Mouse (Mus musculus) CH12.LX (cell line): Measurements from ENCODE around the gene Zeb2. TPM values are rescaled to one million over a fixed set of nuclear protein-coding genes. Genes with fewer than 3 reads are reported as not detected.

Experiments used
- DNase-seq: peaks from one replicate; pipeline ENCODE4 v3.0.0-alpha.2; 2013; ENCODE audit errors: extremely low read depth
- H3K27ac ChIP-seq: 2 replicates; pipeline ENCODE4 v1.5.1; 2012; ENCODE audit warnings: low read depth, mild to moderate bottlenecking, control low read depth, moderate library complexity; ENCODE audit not compliant: insufficient read depth
- H3K27me3 ChIP-seq: replicated peaks from 2 replicates; pipeline ENCODE3; 2012; ENCODE audit warnings: inconsistent platforms
- H3K36me3 ChIP-seq, 2 experiments: replicated peaks in 1 of 2; 2 replicates each; pipeline versions ENCODE3 to v1.6.1; 2012; ENCODE audit warnings: inconsistent platforms in 1 of 2, low read length in 1 of 2, mild to moderate bottlenecking in 1 of 2, mixed read lengths in 1 of 2, moderate library complexity in 1 of 2; ENCODE audit not compliant: control insufficient read depth in 1 of 2, insufficient read depth in 1 of 2
- H3K4me1 ChIP-seq, 2 experiments: 2 replicates each; pipeline ENCODE4 v1.6.1; 2012; ENCODE audit warnings: inconsistent platforms in 1 of 2, moderate library complexity in 1 of 2; ENCODE audit not compliant: insufficient read depth in 2 of 2, control insufficient read depth in 1 of 2
- H3K4me2 ChIP-seq: 2 replicates; pipeline ENCODE4 v1.6.1; 2012; ENCODE audit warnings: low read depth, mild to moderate bottlenecking, control low read depth; ENCODE audit not compliant: poor library complexity, insufficient read depth, severe bottlenecking
- H3K4me3 ChIP-seq, 3 experiments: fragments of 150-350 bp in 1 of 3; sonication (generic) in 1 of 3; replicated peaks in 1 of 3; 2 replicates each; pipeline versions ENCODE3 to v1.5.1; 2011 to 2012; ENCODE audit warnings: low read depth in 2 of 3, low read length in 2 of 3, mild to moderate bottlenecking in 2 of 3, moderate library complexity in 2 of 3, control low read depth in 1 of 3, improper control_type of control experiment in 1 of 3, inconsistent platforms in 1 of 3, mixed read lengths in 1 of 3; ENCODE audit not compliant: poor library complexity in 1 of 3
- H3K79me2 ChIP-seq: replicated peaks from 2 replicates; pipeline ENCODE4 v1.6.1; 2012; ENCODE audit warnings: mild to moderate bottlenecking, moderate library complexity; ENCODE audit not compliant: control insufficient read depth, poor library complexity, insufficient read depth, severe bottlenecking; ENCODE audit errors: extremely low read depth
- H3K9ac ChIP-seq: 2 replicates; pipeline ENCODE4 v1.6.1; 2012; ENCODE audit warnings: low read depth, mild to moderate bottlenecking, control low read depth, moderate library complexity; ENCODE audit not compliant: insufficient read depth
- H3K9me3 ChIP-seq: replicated peaks from 2 replicates; pipeline ENCODE3; 2012; ENCODE audit warnings: low read length, inconsistent platforms, mixed read lengths
- CHD1 ChIP-seq: IDR thresholded peaks from 2 replicates; pipeline ENCODE4 v1.6.1; 2012; ENCODE audit warnings: low read depth, low read length, improper control_type of control experiment, inconsistent platforms
- ETS1 ChIP-seq: conservative IDR thresholded peaks from 2 replicates; pipeline ENCODE4 v1.6.1; 2012; ENCODE audit warnings: low read depth, mild to moderate bottlenecking, inconsistent platforms, low read length, improper control_type of control experiment, moderate library complexity
- GABPA ChIP-seq: IDR thresholded peaks from 2 replicates; pipeline ENCODE4 v1.6.1; 2012; ENCODE audit warnings: low read depth, low read length, improper control_type of control experiment, inconsistent platforms; ENCODE audit not compliant: insufficient replicate concordance
- HCFC1 ChIP-seq: IDR thresholded peaks from 2 replicates; pipeline ENCODE4 v1.6.1; 2012; ENCODE audit warnings: low read depth, mild to moderate bottlenecking, inconsistent platforms, low read length, improper control_type of control experiment
- IRF4 ChIP-seq: IDR thresholded peaks from 2 replicates; pipeline ENCODE4 v1.6.1; 2014; ENCODE audit warnings: low read depth, mild to moderate bottlenecking, inconsistent platforms, low read length, improper control_type of control experiment
- JUND ChIP-seq: conservative IDR thresholded peaks from 2 replicates; pipeline ENCODE4 v1.6.1; 2011; ENCODE audit warnings: low read depth, low read length, improper control_type of control experiment
- MAZ ChIP-seq: IDR thresholded peaks from 2 replicates; pipeline ENCODE4 v1.6.1; 2012; ENCODE audit warnings: low read depth, mild to moderate bottlenecking, inconsistent platforms, low read length, improper control_type of control experiment, moderate library complexity
- MXI1 ChIP-seq: IDR thresholded peaks from 2 replicates; pipeline ENCODE4 v1.6.1; 2011; ENCODE audit warnings: mild to moderate bottlenecking, low read depth, low read length, improper control_type of control experiment
- MYC ChIP-seq: IDR thresholded peaks from 2 replicates; pipeline ENCODE4 v1.6.1; 2011; ENCODE audit warnings: low read depth, mild to moderate bottlenecking, improper control_type of control experiment, low read length
- POLR2A ChIP-seq: IDR thresholded peaks from 2 replicates; pipeline ENCODE4 v1.6.1; 2011; ENCODE audit warnings: low read depth, mild to moderate bottlenecking, improper control_type of control experiment, low read length
- RAD21 ChIP-seq: IDR thresholded peaks from 2 replicates; pipeline ENCODE4 v1.6.1; 2011; ENCODE audit warnings: low read depth, mild to moderate bottlenecking, low read length, improper control_type of control experiment, moderate library complexity
- RCOR1 ChIP-seq: conservative IDR thresholded peaks from 2 replicates; pipeline ENCODE4 v1.6.1; 2012; ENCODE audit warnings: low read depth, mild to moderate bottlenecking, inconsistent platforms, low read length, improper control_type of control experiment
- SIN3A ChIP-seq: IDR thresholded peaks from 2 replicates; pipeline ENCODE4 v1.6.1; 2012; ENCODE audit warnings: low read length, improper control_type of control experiment, inconsistent platforms
- SMC3 ChIP-seq: IDR thresholded peaks from 2 replicates; pipeline ENCODE4 v1.6.1; 2011; ENCODE audit warnings: low read depth, low read length, improper control_type of control experiment
- TCF12 ChIP-seq: IDR thresholded peaks from 2 replicates; pipeline ENCODE4 v1.6.1; 2014; ENCODE audit warnings: low read depth, mild to moderate bottlenecking, inconsistent platforms, low read length, improper control_type of control experiment
- UBTF ChIP-seq: IDR thresholded peaks from 2 replicates; pipeline ENCODE4 v1.6.1; 2012; ENCODE audit warnings: low read depth, mild to moderate bottlenecking, inconsistent platforms, low read length, improper control_type of control experiment, moderate library complexity
- USF1 ChIP-seq: IDR thresholded peaks from 2 replicates; pipeline ENCODE4 v1.6.1; 2014; ENCODE audit warnings: low read depth, mild to moderate bottlenecking, inconsistent platforms, low read length, improper control_type of control experiment
- ZKSCAN1 ChIP-seq: IDR thresholded peaks from 2 replicates; pipeline ENCODE4 v1.6.1; 2012; ENCODE audit warnings: low read depth, inconsistent platforms, low read length, improper control_type of control experiment, borderline replicate concordance
- ZNF384 ChIP-seq: IDR thresholded peaks from 2 replicates; pipeline ENCODE4 v1.6.1; 2012; ENCODE audit warnings: low read depth, low read length, improper control_type of control experiment, inconsistent platforms
- dilution Hi-C: fragments of 300-500 bp; cut with MboI; formaldehyde crosslinking; loops from 2 replicates; pipeline ENCODE4 v1.14.3; 2020; ENCODE audit warnings: low sequenced_read_pairs; ENCODE audit not compliant: extremely low pct_unique_long_range_greater_than_20kb, extremely low pct_ligation_motif_present
- in situ Hi-C: fragments of 300-500 bp; cut with MboI; formaldehyde crosslinking; loops from 3 replicates; pipeline ENCODE4 v1.14.3; 2019; ENCODE audit warnings: low sequenced_read_pairs, low pct_ligation_motif_present, low pct_unique_long_range_greater_than_20kb, mixed read lengths
- polyA plus RNA-seq: library from polyadenylated mRNA; unstranded; fragments of >175 nt; gene quantifications from 2 replicates; pipeline ENCODE4 v1.2.1, GENCODE M21; 2012; ENCODE audit warnings: low read depth; ENCODE audit not compliant: insufficient read length
- total RNA-seq, 2 experiments: library from RNA; depleted of rRNA; stranded (reverse); fragments of 300-350 nt in 1 of 2; fragments of >200 nt in 1 of 2; gene quantifications; 2 replicates each; pipeline ENCODE4 v1.2.3; 2012 to 2014

The Zeb2 gene
- total and polyA plus RNA-seq, 3 experiments, result 12.9 to 25.8 (median 20.8) TPM

DNA sequence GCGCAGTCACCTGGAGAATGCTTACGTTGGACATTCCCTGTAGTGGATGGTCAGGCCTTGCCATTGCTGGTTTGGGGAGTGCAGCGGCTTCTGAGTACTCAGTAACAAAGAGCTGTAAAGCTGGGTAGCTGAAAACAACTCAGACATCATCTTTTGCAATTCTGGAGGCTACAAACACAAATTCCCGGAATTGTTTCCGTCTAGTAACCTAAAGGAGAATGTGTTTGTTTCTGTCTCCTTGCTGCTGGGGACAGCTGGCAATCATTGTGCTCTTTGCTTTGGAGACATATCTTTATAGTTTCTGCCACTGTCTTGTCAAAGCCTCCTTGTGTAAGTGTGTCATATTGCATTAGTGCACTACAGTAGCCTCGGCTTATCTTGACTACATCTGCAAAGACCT lies 139.2 kb downstream of the Zeb2 start:
- no peak overlapping the region for H3K27ac ChIP-seq
- no peak for DNase-seq
- no peak overlapping the region for H3K9ac ChIP-seq
- peaks cover 8 to 56% of the 10 kb centered on the region in 2 experiments; a peak in 3 of 4 replicates for H3K4me1 ChIP-seq
- H3K36me3 ChIP-seq, result no peaks in the 10 kb centered on the region
- no peaks in the 10 kb centered on the region for H3K27me3 ChIP-seq
- H3K4me3 ChIP-seq, result no peak overlapping the region
- no peaks in the 10 kb centered on the region for H3K9me3 ChIP-seq
- TF ChIP-seq IRF4, result no peak
- TF ChIP-seq RCOR1, result no peak
- TF ChIP-seq GABPA, result no peak
- TF ChIP-seq MAZ, result no peak
- TF ChIP-seq USF1, result no peak
- no peak for TF ChIP-seq HCFC1
- TF ChIP-seq POLR2A, result no peak
- TF ChIP-seq SMC3, result no peak
- TF ChIP-seq SIN3A, result no peak
- no peak for TF ChIP-seq CHD1
- TF ChIP-seq MXI1, result no peak
- TF ChIP-seq RAD21, result no peak
- TF ChIP-seq UBTF, result no peak
- TF ChIP-seq TCF12, result no peak
- no peak for TF ChIP-seq MYC
- TF ChIP-seq ETS1, result no peak
- no peak for TF ChIP-seq ZNF384
- TF ChIP-seq ZKSCAN1, result no peak
- no peaks in the 10 kb centered on the region for H3K79me2 ChIP-seq
- no peak overlapping the region for H3K4me2 ChIP-seq
- in situ Hi-C loops, result no loop called here
- dilution Hi-C loops, result no loop called here

DNA sequence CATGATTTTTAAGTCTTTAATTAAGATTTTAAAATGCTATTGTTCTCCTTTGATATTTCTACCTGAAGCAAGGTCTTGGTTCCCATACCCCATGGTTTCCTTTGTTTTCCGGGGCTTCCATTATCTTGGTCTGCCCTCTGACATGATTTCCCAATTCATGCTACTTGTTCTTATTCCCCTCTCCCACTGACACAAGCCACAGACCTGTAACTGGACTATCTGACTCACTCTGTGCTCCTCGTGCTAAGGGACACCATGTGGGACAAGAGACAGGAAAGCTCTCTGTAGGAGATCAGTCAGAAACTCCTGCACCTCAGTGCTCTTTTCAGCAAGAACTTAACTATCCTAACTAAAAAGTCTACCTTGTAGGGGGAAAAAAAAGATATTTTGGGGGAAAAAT lies 139.6 kb downstream of the Zeb2 start:
- no peaks in the 10 kb centered on the region for H3K79me2 ChIP-seq
- H3K4me2 ChIP-seq, result no peak overlapping the region
- no peak overlapping the region for H3K4me3 ChIP-seq
- in situ Hi-C loops, result no loop called here
- DNase-seq, result no peak
- no peak overlapping the region for H3K27ac ChIP-seq
- H3K27me3 ChIP-seq, result no peaks in the 10 kb centered on the region
- H3K36me3 ChIP-seq, result no peaks in the 10 kb centered on the region
- TF ChIP-seq SMC3 (no peak), JUND (no peak)
- peaks cover 8 to 53% of the 10 kb centered on the region in 2 experiments; a peak in 3 of 4 replicates for H3K4me1 ChIP-seq
- no peak overlapping the region for H3K9ac ChIP-seq
- dilution Hi-C loops, result no loop called here
- no peaks in the 10 kb centered on the region for H3K9me3 ChIP-seq
